Mouse (Mus musculus) CD8-positive naive resting alpha-beta T cell, adult 2 months (primary cell): ENCODE data around the gene Spi1.

Experiments
- DNase-seq, 2 experiments: peaks; one replicate each; pipeline ENCODE4 v3.0.0; 2022; ENCODE audit warnings: low read depth in 2 of 2, low spot score in 2 of 2

The Spi1 gene

DNA sequence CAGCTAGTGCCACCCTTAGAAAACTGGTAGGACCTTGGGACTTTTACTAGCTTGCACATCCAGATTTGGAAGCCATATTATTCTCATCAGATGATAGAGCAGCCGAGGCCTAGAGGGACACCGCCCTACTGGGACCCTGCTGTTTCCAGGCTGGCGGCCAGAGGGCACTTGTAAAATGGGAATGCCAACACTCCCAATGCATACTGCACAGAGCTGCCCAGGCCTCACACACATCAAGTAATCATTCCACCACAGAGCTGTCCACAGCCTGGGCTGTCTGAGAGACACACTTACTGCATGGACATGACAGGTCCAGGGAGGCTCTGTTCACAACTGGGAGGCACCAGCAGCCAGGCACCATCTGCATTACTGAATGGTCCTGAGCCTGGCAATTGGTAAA is 15.7 kb upstream of the Spi1 start:
- DNase-seq = no peak

DNA sequence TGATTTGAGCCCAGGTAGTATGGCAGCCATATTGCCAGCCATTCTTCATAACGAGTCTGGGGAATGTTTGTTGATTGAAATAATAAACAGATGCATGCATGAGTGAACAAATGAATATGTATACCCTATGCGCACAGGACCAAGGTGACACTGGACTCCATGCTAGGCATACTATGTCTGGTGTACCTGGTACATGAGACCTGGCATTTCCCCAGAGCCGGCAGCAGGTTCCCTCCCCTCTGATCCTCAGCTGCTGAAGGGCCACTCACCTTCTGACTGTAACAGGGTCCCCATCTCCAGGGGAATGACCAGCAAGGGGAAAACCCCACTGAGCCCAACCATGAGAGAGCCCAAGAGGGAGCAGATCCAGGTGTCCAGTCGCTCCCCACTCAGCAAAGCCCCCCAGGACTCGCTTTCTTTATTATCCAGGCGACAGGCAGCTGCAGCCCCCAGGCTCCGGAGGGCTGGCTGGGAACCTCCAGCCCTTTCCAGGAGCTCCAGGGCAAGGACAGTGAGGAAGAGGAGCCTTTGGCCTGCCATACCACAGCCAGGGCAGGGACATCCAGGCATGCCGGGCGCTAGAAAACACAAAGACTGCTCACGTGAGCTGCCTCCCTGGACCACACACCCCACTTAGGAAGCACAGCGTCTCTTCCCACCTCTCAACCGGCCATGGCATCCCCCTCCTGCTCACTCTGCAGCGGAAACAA is 13.9 kb upstream of the Spi1 start:
- DNase-seq = no peak

DNA sequence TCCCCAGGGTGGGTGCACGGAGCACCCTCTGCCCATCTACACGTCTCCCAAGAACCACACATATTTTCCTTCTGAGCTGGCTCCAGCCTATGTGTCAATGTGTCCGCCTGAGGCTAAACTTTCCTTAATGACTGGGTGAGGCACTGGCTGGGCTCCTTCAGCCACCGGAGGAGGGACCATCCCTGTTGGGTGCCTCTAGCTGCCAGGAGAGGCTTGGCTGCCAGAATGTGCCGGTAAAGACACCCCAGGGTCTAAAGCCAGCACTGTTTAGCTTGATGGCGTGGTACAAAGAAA is 13.4 kb upstream of the Spi1 start:
- no peak for DNase-seq

GRCm38 (mm10) chr2:91069306-91070000 is 12.7 kb upstream of the Spi1 start:
- no peak for DNase-seq

DNA sequence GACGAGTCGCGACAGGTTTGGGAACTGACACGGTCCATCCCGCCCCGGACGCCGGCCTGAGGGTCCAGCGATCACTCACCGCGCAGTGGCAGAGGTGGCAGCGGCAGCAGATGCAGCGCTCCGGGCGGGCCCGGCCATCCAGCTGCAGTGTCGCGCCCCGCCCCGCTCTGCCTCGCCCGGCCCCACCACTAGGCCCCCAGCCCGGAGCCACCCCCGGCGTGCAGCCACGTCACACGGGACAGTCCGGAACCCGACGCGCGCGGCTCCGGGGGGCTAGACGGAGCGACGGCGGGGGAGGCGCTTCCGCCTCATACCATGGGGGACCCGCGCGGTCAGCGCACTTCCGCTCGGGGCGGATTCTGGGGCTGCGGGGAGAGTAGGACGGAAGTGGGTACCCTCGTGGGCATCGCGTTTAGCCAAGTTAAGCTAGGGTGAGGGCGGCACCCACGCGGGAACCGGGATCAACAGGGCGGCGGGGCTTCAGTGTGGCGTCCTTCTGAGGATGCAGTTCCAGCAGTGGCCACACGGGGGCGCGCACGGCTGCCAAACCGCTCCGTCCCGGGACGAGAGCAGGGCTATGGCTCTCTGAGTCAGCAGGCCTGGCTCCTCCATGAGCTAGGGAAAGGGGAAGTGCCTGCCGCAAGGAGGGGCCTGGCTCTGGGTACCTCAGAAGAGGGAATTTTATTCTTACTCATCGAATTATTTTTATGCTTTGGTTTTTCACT is 12.0 kb upstream of the Spi1 start, which contains the start of gene Slc39a13:
Slc39a13 (minus strand) TSS at position 342 of the 725 bp plus-strand sequence.
- peak; percentile 97 to 98 for DNase-seq

- DNase-seq = no peak
Measured at GRCm38 (mm10) chr2:91071059-91071458, 11.1 kb upstream of the Spi1 start.

DNA sequence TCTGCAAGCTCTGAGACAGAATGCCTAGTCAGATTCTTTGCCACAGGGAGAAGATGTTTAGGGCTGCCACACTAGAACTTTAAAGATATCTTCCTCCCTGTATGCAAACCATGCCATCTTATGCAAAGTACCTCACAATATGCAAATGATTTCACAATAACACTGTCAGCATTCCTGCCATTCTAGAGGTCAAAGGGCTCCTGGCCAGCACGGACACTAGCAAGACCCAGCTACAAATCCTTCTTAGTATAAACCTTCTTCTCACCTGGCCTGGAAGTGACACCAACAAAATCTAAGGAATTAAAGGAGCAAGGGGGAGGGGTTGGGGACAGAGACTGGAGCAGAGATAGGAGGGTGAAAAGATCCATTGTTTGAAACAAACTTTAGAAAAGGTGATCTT is 10.1 kb upstream of the Spi1 start:
- no peak for DNase-seq

DNA sequence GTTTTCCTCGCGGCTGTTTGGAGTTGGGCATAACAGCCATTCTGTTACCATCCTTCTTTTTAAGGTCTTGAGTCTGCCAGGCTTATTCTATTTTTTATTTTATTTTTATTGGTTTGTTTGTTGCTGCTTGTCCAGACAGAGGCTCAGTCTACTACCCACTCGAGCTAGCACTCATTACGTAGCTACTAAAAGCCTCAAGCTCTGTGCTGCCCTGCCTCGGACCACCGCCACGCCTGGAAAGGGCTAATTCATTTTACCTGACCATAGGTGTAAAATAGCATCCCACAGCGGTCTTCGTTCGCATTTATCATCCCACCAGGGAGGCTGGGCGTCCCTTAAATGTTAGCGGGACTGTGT is 4.3 kb upstream of the Spi1 start:
- no peak for DNase-seq

DNA sequence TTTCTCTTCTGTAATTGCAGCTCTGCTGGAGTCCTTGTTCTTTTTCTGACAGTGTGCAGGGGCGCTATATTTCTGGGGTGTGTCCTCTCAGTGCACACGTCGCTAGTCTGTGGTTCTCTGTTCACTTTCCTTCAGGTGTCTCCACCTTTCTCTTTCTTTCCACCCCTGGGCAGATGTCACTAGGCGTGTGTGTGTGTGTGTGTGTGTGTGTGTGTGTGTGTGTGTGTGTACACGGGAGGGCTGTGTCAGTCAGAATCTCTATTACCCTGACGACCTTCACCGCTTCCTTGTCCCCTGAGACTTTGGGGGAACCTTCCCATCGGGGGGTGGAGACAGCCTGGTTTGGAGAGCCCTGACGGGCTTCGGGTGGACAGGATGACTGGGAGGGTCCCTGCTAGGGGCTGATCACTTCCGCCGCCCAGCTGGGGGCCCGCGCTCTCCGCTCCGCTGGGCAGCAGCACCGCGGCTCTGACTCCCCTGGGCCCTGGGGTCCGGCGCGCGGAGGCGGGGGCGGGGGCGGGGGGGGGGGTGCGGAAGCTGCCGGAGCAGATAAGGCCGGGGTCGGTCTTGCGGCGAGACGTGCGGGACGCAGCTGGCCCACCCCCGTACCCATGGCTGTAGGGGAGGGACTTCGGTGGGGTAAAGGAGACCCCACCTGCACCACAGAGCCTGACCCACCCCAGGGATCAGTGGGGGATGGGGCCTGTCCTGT is 3.7 kb upstream of the Spi1 start:
- DNase-seq = no peak

DNA sequence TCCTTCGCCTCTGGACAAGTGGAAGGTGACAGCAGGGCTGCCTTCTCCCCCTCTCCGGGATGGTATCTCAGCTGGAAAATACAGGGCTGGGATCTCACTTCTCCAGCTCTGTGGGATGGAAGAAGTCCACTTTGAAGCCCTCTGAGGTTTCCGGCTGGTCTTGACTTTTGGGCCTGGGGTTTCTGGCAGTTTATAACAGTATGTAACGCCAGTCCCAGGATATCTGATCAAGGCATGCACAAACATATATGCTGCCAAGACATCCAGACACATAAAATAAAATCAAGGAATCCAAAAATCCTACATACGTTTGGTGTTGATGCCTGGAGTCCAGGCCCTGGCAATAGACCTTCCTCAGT is 3.2 kb upstream of the Spi1 start:
- DNase-seq = no peak

DNA sequence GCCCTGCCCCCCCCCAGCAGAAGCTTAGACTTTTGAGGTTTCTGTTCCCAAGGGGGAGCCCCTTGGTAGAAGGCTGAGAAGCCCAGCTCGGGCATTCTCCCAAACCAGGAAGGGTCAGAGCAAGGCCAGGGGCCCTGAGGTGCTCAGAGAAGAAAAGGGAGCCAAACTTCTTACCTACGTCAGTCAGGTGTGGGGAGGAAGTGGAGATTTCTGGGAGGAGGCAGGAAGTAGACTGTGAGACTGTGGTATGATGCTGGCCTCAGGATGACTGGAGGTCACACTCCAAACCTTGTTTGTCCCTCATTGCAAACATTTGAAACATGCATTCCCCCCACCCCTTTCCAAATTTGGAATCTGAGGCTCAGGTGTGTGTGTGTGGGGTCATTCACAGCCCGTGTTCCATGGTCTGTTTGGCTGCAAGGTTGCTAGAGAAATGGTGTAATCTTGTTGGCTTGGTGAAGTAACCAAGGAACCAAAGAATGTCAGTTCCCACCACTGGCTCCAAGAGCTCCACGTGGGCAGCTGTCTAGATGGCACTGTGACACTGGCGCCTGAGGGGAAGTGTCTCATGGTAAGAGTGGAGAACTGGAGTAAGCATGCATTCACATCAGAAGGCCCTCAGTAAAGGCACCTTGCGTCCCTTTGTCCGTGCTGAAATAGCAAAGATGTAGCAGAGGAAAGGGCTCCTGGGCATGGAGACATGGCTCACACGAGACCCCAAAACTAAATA is 1.2 kb upstream of the Spi1 start:
- DNase-seq = no peak

GRCm38 (mm10) chr2:91082844-91083243 is 654 bp downstream of the Spi1 start:
- peak; percentile 43 to 50 for DNase-seq

DNA sequence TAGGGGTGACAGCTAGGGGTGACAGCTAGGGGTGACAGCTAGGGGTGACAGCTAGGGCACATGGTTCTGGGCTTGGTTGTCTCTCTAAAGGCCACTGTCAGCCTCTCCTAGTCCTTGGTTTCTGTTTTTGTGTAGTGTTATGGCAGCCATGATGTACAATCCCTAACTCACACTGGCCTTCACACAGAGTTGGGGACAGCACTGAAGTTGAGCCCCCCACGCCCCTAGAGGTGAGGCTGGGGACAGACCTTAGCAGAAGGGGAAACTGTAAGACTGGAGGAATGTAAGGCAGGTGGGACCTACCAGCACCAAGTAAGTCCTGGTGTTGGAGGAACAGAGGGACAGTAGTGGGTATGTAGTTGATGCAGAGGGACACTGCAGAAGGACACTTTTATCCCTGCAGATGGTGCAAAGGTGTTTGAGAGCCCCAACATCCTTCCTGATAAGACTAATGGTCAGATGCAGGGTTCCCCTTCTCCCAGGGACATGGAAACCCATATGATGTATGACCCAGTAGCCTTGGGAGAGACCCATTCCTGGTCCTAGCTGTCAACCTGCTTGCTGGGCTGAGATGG is 1.3 kb downstream of the Spi1 start:
- DNase-seq = no peak

DNA sequence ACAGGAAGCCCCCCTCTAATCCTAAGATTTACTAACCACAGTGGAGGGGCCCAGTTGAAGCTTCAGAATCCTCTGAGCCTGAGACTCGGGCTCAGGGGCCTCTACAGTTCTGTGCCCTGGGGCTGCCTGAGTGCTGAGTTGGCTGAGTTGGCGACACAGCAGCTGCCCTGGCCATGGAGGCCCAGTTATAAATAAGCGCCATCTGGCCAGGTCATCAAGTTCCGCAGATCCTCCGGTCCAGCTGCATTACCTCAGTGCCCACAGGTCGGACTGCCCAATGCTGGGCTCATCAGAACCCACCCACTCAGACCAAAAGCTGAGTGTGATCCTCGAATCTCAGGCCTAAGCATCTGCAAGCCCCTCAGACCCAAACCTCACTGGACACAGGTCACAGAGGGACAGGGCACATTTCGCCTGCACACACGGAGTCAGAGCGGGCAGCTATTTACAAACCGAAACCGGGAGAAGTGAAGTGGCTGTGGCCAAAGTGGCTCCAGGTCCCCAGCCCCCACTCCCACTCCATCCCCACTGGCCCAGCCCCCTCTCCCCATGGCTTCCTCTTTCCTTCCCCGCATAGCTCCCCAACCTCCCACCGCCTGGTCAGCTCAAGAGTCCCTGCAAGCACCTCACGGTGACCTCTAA is 2.1 kb downstream of the Spi1 start:
- no peak for DNase-seq

GRCm38 (mm10) chr2:91085494-91086391 is 3.6 kb downstream of the Spi1 start:
- DNase-seq = no peak

GRCm38 (mm10) chr2:91086392-91087237 is 4.4 kb downstream of the Spi1 start:
- DNase-seq = no peak

GRCm38 (mm10) chr2:91087453-91087852 is 5.3 kb downstream of the Spi1 start:
- peak in 1 of 2 experiments; percentile 23 for DNase-seq

GRCm38 (mm10) chr2:91088987-91089386 is 6.8 kb downstream of the Spi1 start:
- DNase-seq = no peak
